Mouse (Mus musculus) forelimb bud, embryonic 11.5 days (tissue): Measurements from ENCODE around the gene Eif2b5.
"Not testable (repeated sequence)": the region's sequence is repeated elsewhere in the genome, so short reads cannot be mapped to it uniquely, and the experiment has no call there.

Experiments
- DNase-seq: peaks from one replicate; pipeline ENCODE4 v3.0.0-alpha.2; 2012; ENCODE audit warnings: low read depth, low spot score

Eif2b5 gene

GRCm38 (mm10) chr16:20498677-20499475 lies at the start of gene Eif2b5:
Gene Eif2b5, plus strand, starts transcription at chr16:20498817.
- peak; percentile 93 for DNase-seq

GRCm38 (mm10) chr16:20451774-20452173 lies 46.8 kb upstream of the Eif2b5 start:
- DNase-seq: no peak

- no peak for DNase-seq
Observed at GRCm38 (mm10) chr16:20454155-20454654, 44.4 kb upstream of the Eif2b5 start.

GRCm38 (mm10) chr16:20456106-20456505 lies 42.5 kb upstream of the Eif2b5 start:
- DNase-seq: no peak

- DNase-seq: not testable (repeated sequence)
Observed at GRCm38 (mm10) chr16:20458736-20459135, 39.9 kb upstream of the Eif2b5 start.

- DNase-seq: no peak
Observed at GRCm38 (mm10) chr16:20464725-20465124, 33.9 kb upstream of the Eif2b5 start.

GRCm38 (mm10) chr16:20470981-20471380 lies 27.6 kb upstream of the Eif2b5 start:
- no peak for DNase-seq

GRCm38 (mm10) chr16:20471686-20472085 lies 26.9 kb upstream of the Eif2b5 start:
- no peak for DNase-seq

GRCm38 (mm10) chr16:20473748-20474147 lies 24.9 kb upstream of the Eif2b5 start:
- DNase-seq: no peak

GRCm38 (mm10) chr16:20474211-20474610 lies 24.4 kb upstream of the Eif2b5 start:
- DNase-seq: no peak

- DNase-seq: no peak
Observed at GRCm38 (mm10) chr16:20474786-20475185, 23.8 kb upstream of the Eif2b5 start.

GRCm38 (mm10) chr16:20475335-20475734 lies 23.3 kb upstream of the Eif2b5 start:
- DNase-seq: no peak

GRCm38 (mm10) chr16:20476857-20477256 lies 21.8 kb upstream of the Eif2b5 start:
- DNase-seq: no peak

GRCm38 (mm10) chr16:20477270-20477669 lies 21.3 kb upstream of the Eif2b5 start:
- no peak for DNase-seq

- DNase-seq: no peak
Observed at GRCm38 (mm10) chr16:20478504-20478903, 20.1 kb upstream of the Eif2b5 start.

- not testable (repeated sequence) for DNase-seq
Observed at GRCm38 (mm10) chr16:20479026-20479760, 19.4 kb upstream of the Eif2b5 start.

- peak; percentile 12 for DNase-seq
Observed at GRCm38 (mm10) chr16:20480115-20480514, 18.5 kb upstream of the Eif2b5 start.

- DNase-seq: no peak
Observed at GRCm38 (mm10) chr16:20481746-20482145, 16.9 kb upstream of the Eif2b5 start.

GRCm38 (mm10) chr16:20483716-20484115 lies 14.9 kb upstream of the Eif2b5 start:
- DNase-seq: not testable (repeated sequence)

GRCm38 (mm10) chr16:20485061-20485460 lies 13.6 kb upstream of the Eif2b5 start:
- DNase-seq: no peak

GRCm38 (mm10) chr16:20486048-20486447 lies 12.6 kb upstream of the Eif2b5 start:
- no peak for DNase-seq

GRCm38 (mm10) chr16:20488151-20488550 lies 10.5 kb upstream of the Eif2b5 start:
- no peak for DNase-seq

- DNase-seq: not testable (repeated sequence)
Observed at GRCm38 (mm10) chr16:20488751-20489150, 9.9 kb upstream of the Eif2b5 start.
